Mouse (Mus musculus): ENCODE measurements around the gene Cfap61.

GRCm38 (mm10) chr2:146010816-146011215, 76.2 kb downstream of the Cfap61 start:
- TF ChIP-seq GATA1 (IDR thresholded peaks at IDR 0.05; ENCODE audit: borderline replicate concordance, low read length) (no peak), CTCF (IDR thresholded peaks at IDR 0.05; ENCODE audit: low read depth, low read length) (no peak), TAL1 (conservative IDR thresholded peaks at IDR 0.05; ENCODE audit: low read depth, low read length) (no peak)
